Mouse (Mus musculus) gastrocnemius, adult 8-10 months (tissue): ENCODE measurements at regions not wholly inside any gene's neighbourhood (a gene's known extent, or its start where the extent isn't known, plus 50 kb on each side); places are given as distances from the start of the nearest gene placed in this dataset.
"Not testable (repeated sequence)": the region's sequence is repeated elsewhere in the genome, so short reads cannot be mapped to it uniquely, and the experiment has no call there.

Experiments used
- DNase-seq, 2 experiments: peaks; one replicate each; pipeline ENCODE4 v3.0.0; 2022; ENCODE audit warnings: low spot score in 2 of 2

DNA sequence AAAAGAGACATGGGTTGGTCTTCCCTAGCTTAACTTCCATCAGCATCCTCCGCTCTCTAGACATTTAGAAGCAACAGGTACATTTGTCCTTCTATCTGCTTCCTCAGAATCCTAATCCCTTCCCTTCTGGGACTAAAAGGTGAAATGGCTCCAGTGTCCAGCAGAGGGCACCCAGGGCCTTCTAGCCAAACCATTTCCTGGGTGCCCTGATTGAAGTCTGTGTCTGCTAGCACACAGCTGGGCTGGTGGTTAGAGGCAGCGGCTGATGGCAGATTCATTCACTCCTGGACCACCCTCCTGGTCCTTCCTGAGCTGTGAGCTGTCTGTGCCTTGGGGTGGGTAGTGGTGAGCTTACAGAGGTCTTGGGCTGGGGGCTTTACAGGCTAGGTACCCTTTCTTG is 76.5 kb upstream of the Col13a1 start:
- no peak for DNase-seq

DNA sequence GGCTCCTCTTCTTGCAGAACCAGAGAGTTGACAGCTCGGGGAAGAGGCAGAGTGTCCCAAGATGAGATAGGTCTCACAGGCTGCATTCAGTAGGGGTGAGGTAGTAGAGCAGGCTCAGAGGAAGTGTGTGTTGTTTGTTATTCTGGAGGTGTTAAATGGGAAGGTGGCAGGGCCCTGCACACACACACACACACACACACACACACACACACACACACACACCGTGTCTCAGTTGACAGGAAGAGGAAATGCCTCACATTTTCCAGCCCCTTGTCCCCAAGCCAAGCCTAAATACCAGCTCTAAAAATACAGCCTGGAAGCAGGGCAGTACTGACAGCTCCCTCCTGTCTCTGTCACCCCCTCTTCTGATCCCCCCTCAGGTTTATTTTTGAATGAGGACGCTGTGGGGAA is 70.9 kb upstream of the Col13a1 start:
- DNase-seq: peak; percentile 56 to 71

DNA sequence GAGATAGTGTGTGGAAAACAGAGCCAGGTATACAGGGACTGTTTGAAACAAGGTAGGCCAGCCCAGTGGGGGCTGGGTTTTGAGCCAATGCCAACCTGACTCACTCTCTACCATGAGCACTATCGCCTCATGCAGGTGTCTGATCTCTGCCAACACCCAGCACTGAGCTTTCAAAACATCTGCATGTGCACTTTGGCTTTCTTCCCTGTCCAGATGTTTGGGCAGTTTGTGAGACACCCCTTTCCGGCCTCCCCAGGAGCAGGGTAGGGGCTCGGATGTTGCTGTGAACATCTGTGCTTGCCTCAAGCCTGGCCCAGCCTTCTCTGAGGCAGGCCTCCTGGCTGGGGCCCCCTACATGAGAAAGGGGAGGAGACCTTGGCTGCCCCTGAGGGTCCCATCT is 65.5 kb upstream of the Col13a1 start:
- DNase-seq: no peak

DNA sequence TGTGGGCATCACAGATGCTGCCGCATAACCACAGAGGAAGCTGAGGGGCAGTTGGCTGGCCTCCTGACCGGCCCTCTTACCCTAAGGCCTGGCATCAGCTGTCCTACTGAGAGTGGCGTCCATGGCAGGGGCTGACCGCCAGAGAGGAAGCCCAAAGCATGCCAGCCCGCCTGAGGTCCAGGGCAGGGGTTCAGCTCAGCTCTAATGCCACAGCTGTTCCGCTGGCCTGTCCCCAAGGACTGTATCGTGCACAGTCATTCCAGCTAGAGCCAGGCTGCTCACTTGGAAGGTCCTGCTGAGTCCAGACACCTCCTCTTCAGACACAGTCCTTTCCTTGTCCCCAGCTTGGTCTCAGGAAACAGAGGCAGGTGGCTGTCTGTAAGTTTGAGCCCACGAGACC is 61.0 kb upstream of the Col13a1 start:
- DNase-seq: peak; percentile 76 to 86

DNA sequence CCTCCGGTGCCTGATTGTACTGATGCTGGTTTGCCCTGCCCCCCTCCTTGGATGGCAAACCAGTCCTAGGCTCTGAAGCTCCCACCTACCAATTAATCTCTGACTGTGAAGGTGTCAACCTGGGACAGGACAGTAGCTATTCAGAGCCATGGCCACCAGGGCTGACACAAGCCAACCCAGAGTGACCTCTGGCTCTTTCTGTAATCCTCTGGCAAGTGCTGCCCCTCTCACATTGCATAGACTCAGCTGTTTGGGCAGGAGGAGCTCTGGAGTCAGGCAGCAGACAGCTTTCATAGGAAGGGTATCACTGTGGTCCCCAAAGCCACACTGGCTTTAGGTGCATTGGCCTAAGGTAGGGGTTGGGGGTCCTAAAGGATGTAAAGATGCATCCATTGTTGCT is 59.7 kb upstream of the Col13a1 start:
- DNase-seq: peak; percentile 56 to 72

DNA sequence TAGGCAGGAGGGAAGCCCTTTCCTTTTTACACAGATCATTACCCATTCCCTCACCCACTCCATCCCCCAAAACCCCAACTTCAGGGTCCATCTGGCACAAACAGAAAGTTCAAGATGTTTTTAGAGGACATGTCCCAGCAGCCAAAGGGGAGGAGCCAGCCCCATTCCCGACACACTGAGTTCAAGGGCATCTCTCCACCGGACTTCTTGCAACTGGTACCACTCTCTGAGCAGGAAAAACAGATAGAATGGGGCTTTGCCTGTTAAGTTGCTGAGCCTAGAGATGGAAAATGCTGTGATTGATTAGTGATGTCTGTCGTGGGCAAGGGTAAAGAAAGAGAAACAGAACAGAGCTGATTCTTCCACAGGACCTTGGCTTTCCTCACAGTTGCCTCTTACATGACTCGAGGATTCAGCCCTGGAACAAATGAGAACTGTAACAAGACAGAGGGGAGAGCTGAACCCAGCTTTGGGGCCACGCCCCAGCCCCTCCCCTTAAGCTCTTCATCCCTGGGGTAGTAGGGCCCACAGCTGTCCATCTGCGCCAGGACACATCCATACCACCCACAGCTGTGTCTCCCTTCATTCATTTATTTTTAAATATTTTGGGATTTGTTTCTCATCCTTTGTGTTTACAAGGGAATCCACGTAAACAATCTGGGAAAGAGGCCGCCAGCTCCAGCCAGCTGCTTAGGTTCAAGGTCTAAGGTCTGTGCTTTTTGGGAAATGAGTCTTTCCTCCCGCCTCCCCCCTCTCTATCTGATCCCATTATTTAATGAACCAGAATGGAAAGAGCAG is 58.7 kb upstream of the Col13a1 start:
- no peak for DNase-seq

DNA sequence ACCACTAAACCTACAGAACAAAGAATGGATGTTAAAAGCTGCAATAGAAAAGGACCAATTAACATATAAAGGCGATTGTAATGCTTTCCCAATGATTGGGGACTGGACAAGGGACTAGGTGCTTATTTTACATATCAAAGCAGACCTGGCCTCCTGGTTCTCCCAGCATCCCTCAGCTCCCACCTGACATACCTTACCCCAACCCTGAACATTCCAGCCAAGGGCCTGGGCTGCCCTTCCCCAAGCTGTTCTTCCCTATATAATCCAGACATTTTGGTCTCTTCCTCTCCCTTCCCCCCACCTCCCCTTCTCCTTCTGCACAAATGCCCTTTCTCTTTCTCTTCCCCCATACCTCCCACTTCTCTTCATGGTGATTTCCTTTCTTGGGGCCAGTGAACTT is 57.9 kb upstream of the Col13a1 start:
- no peak for DNase-seq

DNA sequence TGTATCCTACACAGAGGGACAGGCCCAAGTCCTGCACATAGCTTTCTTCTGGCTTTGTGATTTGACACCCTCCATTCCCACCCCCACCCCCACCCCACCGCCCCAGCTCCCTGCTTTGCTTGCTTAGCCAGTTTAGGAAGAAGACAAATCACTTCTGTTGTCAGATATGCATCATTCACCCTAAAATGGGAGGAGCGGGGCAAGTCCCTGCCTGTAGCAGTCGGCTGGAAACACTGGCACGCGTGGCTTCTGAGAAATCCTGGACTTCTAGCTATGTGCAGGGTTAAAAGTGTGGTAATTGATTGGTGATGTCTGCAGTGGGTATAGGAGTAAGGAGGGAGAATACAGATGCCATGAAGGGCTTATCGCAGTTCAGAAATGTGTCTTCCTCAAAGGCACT is 55.4 kb upstream of the Col13a1 start:
- no peak for DNase-seq

DNA sequence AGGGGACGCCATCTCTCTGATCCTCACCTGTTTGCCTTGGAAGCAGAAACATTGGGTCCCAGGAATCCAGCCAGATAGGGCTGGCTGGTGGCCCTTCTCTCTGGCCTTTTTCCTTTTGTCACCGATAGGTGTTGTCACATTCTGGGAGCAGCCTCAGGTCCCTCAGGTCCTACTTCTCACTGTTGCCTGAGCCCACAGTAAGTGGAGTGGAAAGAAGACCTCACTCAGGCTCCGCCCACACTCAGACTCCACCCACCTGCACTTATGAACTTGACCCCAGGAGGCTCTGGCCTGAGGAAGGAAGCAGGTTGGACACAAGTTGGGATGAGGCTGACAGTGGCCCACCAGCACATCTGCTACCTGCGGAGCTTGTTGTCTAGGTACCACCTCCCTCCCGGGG is 54.8 kb upstream of the Col13a1 start:
- no peak for DNase-seq

DNA sequence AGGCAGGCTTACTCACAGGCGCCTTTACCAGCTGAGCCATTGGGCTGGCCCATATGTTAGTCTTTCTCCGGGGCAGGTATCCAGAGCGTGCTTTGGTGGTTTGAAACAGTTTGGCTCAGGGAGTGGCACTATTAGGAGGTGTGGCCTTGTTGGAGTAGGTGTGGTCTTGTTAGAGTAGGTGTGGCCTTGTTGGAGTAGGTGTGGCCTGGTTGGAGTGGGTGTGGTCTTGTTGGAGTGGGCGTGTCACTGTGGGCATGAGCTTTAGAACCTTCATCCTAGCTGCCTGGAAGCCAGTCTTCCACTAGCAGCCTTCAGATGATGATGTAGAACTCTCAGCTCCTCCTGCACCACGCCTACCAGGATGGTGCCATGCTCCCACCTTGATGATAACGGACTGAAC is 53.1 kb upstream of the Col13a1 start:
- DNase-seq: not testable (repeated sequence)

DNA sequence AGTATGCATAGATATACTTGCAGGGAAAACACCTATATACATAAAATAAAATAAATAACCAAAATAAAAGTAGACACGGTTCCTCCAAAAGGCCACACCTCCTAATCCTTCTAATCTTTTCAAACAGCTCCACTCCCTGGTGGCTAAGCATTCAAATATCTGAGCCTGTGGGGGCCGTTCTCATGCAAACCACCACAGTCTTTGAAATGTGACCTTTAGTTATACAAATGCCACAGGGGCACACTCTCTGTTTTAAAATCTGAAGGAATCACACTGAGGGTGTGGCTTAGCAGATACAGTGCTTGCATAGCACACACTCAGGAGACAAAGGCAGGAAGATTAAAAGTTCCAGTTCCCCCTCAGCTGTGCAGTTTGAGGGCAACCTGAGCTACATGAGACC is 50.4 kb upstream of the Col13a1 start:
- DNase-seq: no peak
